Mouse (Mus musculus) testis, postnatal 10 days (tissue): Measurements from ENCODE around the gene Vmn1r122.
"Not testable (repeated sequence)": the region's sequence is repeated elsewhere in the genome, so short reads cannot be mapped to it uniquely, and the experiment has no call there.

Experiments
- DNase-seq: peaks from one replicate; pipeline ENCODE4 v3.0.0; 2021; ENCODE audit warnings: low spot score

Gene Vmn1r122

GRCm38 (mm10) chr7:21134028-21134427, at the start of gene Vmn1r122:
Vmn1r122 (minus strand) TSS chr7:21134128.
- not testable (repeated sequence) for DNase-seq

DNA sequence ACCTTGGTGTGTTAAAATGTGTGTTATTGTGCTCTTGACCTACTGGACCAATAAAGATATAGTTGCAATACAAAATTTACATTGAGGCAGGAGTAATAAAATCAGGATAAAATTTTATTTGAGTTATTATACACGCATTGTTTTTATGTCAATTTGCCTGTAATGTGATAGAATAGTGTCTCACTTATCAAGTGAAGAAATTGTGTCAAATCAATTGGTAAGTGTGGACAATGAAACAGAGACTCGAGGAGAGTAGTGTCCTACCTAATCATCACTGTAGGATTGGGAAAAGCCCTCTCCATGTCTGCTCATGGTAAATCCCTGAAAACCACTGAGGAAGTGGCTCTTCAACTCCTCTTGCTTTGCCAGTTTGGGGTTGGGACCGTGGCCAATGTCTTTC, 28.0 kb upstream of the Vmn1r122 start, which contains the start of gene Vmn1r123:
Gene Vmn1r123 (plus strand): TSS at position 301 of the 400 bp plus-strand sequence.
- DNase-seq, result not testable (repeated sequence)

- not testable (repeated sequence) for DNase-seq
Measured at GRCm38 (mm10) chr7:21098413-21098812, 35.5 kb downstream of the Vmn1r122 start, which contains the start of gene Vmn1r121. Vmn1r121 (minus strand) TSS chr7:21098513.
